Mouse (Mus musculus) liver, adult 2 months (tissue): ENCODE measurements around the gene Nlrp9b.
"Not testable (repeated sequence)": the region's sequence is repeated elsewhere in the genome, so short reads cannot be mapped to it uniquely, and the experiment has no call there.

Experiments used
- CTCF ChIP-seq: fragments of 200-500 bp; IDR thresholded peaks from 2 replicates; pipeline ENCODE4 v1.5.1; 2011; ENCODE audit warnings: low read depth, low read length, control low read depth
- POLR2A ChIP-seq: fragments of 200-500 bp; IDR thresholded peaks from 2 replicates; pipeline ENCODE4 v1.6.1; 2011; ENCODE audit warnings: low read length, control low read depth; ENCODE audit not compliant: insufficient read depth; ENCODE audit errors: extremely low read depth

GRCm38 (mm10) chr7:20064100-20064499 is 72.8 kb downstream of the Nlrp9b start:
- TF ChIP-seq CTCF, POLR2A: not testable (repeated sequence)
